Mouse (Mus musculus): Measurements from ENCODE around the gene Mbtps2.

- TF ChIP-seq CTCF (IDR thresholded peaks at IDR 0.05; ENCODE audit: insufficient read depth, low read length) (no peak), POLR2A (IDR thresholded peaks at IDR 0.05; ENCODE audit: borderline replicate concordance, extremely low read depth, low read depth, low read length) (no peak)
Observed at GRCm38 (mm10) chrX:157644700-157645099, 46.2 kb upstream of the Mbtps2 start.
